Mouse (Mus musculus) heart, adult 8-10 months (tissue): ENCODE measurements around the gene Tmem54. TPM values are rescaled to one million over a fixed set of nuclear protein-coding genes. Genes with fewer than 3 reads are reported as not detected.

Source experiments
- DNase-seq: peaks from one replicate; pipeline ENCODE4 v3.0.0; 2022; ENCODE audit warnings: low spot score
- total RNA-seq, 4 experiments: library from RNA; stranded (reverse); gene quantifications; 2 replicates each; pipeline ENCODE4 v1.2.4; 2022

The Tmem54 gene
- total RNA-seq, 4 experiments from 2014 or later, result not detected

GRCm38 (mm10) chr4:129129387-129129786, 24.0 kb downstream of the Tmem54 start:
- no peak for DNase-seq

GRCm38 (mm10) chr4:129130149-129130548, 24.8 kb downstream of the Tmem54 start:
- DNase-seq, result no peak

GRCm38 (mm10) chr4:129130755-129131303, 25.5 kb downstream of the Tmem54 start:
- DNase-seq, result no peak

- peak; percentile 66 for DNase-seq
Observed at GRCm38 (mm10) chr4:129134799-129135585, 29.6 kb downstream of the Tmem54 start.

- no peak for DNase-seq
Observed at GRCm38 (mm10) chr4:129135637-129136036, 30.3 kb downstream of the Tmem54 start.

GRCm38 (mm10) chr4:129136189-129136578, 30.8 kb downstream of the Tmem54 start:
- DNase-seq, result no peak

DNA sequence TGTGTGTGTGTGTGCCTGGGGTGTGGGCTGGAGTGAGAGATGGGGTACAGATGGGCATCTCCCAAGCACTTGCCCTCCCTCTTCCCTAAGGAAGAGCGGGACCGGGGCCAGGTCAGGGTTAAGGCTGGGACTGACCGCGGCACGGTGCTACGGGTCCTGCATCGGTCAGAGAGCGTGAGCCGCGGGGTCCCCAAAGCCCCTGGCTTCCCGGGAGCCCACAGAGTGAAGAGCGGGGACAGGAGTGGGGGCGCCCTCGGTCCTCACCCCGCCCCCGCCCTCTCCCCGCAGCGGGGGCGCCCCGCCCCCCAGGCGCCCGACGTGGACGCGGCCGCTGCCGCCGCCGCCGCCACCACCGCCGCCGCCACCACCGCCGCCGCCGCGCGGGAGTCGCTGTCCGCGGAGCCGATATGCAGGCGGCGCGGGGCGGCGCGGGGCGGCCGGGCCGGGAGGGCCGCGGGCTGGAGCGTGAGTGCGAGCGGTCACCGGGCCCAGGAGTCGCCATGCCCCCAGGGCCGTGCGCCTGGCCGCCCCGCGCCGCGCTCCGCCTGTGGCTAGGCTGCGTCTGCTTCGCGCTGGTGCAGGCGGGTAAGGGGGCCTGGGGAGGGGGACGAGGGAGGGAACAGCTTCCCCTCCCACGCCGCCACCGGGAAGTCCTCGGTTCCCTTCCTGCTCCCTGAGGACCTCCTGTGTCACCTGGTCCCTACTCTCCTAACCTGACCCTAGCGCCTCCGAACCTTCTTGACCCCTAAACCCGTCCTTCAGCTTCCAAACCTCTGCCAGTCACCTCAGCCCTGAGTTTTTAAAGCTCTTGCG, 31.4 kb downstream of the Tmem54 start, which contains the start of gene Fndc5:
Gene Fndc5, plus strand, starts transcription at position 421 of the 813 bp plus-strand sequence.
- no peak for DNase-seq

DNA sequence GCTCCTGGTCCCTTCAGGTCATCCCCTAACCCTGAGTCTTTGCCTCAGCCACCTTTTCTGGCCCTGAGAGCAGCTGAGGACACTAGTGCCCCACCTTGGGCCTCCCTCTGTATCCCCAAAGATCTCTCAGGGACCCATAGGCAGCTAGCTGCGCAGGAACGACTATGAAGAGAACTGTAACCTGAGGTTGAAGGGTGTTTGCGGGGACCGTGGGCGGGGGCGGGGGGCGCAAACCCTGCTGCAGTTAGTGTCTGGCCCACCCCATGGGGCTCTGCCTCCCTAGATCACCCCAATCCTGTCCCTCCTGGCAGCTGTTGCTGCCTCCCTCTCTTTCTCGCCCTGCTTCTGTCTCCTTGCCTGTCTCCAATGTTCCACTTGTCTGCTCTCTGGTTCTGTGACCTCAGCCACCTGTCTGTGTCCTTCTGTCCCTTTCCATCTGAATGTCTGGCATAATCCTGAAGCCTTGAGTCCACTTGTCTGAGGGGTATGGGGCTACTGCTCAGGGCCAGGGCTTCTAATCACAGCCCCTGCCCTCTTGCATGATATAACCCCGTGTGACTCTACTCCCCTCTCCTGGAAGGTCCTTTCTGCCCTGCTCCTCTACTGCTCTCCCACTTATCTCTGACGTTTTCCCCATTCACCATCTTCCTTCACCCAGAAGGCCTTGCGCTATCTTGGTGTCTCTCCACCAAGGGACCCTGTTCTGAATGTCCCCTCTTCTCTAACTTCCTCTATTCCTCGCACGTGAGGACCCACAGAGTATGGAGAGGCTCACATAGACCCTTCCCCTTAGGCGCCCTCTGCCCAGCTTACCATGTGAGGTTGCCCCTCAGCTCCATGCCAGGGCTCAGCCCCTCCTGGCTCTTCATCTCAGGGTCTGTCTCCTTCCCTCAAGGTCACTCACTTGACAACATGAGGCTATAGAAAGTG, 32.3 kb downstream of the Tmem54 start:
- no peak for DNase-seq

- no peak for DNase-seq
Observed at GRCm38 (mm10) chr4:129139642-129140041, 34.3 kb downstream of the Tmem54 start.

- no peak for DNase-seq
Observed at GRCm38 (mm10) chr4:129140808-129141207, 35.5 kb downstream of the Tmem54 start.

DNA sequence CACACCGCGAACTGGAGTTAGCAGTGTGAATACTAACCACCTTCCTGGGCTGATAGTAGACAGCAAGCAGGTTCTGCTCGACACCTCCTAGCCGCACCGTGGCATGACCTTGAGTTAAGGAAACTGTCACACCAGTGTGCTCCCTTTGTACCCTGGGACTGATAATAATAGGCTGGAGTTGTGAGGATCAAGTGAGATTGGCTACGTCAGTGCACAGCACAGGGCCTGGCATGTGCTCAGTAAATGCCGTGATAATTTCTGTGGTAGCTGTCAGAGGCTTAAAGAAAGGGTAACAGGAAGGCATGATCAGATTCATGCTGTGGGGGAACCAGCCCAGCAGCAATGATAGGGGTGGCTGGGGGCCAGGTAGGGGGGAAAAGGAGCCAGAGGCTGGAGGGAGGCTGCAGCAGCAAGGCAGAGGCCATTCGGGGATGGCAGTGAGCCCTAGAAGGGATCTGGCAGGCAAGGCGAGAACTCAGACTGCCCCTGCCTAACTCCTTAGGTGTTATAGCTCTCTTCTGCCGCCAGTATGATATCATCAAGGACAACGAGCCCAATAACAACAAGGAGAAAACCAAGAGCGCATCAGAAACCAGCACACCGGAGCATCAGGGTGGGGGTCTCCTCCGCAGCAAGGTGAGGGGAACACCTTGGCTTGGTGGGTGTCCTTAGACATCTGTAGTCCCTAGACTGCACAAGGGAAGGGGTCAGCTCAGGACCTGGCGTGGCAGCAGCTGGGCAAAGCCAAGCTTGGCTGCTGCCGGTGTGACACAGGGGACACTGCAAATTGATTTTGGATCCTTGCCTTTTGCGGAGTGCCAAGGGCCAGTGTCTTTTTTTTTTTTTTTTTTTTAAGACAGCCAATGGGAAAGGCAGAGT, 36.5 kb downstream of the Tmem54 start:
- peak; percentile 53 for DNase-seq

DNA sequence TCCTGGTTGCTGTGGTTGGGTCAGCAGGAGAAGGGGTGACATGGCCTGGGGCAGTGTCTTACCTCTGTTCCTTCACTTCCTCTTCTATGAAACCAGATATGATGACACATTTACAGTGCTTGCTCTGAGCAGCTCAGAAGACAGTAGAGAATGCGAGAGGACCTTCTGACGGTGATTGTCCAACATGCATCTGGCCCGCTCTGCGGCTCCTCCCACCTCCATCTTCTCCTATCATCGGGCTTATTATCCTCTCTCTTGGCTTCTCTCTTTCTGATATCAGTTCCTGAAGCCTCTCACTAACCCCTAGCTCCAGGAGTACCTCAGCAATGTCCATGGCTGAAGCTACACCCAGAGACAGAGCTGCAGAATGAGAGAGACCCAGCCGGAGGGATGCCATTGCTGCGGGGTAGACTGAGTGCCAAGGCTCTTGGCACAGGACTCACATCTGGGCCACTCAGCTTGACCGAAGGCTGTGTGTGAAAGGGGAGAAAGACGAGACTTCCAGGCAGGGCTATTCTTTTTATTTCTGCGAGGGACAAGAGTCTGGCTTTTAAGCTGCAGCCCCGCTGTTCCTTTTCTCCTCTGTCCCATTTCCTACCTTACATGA, 37.2 kb downstream of the Tmem54 start:
- DNase-seq, result no peak

DNA sequence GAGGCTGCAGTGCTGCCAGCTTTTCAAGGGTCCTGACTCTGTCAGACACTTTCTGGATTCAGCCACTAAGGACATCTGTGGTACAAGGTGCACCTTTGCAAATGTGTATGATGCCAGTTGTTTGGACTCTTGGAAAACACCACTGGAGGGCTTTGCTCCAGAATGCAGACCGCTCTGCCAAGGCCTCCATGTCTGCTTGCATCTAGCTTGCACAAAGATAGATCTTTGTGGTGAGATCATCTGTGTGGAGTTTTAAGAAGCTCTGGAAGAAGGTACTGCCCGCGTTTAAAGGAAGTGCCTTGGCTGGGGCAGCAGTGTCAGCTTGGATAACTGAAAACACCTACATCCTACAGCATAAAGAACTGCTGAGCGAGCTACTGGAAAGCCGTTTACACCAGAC, 38.2 kb downstream of the Tmem54 start:
- no peak for DNase-seq

DNA sequence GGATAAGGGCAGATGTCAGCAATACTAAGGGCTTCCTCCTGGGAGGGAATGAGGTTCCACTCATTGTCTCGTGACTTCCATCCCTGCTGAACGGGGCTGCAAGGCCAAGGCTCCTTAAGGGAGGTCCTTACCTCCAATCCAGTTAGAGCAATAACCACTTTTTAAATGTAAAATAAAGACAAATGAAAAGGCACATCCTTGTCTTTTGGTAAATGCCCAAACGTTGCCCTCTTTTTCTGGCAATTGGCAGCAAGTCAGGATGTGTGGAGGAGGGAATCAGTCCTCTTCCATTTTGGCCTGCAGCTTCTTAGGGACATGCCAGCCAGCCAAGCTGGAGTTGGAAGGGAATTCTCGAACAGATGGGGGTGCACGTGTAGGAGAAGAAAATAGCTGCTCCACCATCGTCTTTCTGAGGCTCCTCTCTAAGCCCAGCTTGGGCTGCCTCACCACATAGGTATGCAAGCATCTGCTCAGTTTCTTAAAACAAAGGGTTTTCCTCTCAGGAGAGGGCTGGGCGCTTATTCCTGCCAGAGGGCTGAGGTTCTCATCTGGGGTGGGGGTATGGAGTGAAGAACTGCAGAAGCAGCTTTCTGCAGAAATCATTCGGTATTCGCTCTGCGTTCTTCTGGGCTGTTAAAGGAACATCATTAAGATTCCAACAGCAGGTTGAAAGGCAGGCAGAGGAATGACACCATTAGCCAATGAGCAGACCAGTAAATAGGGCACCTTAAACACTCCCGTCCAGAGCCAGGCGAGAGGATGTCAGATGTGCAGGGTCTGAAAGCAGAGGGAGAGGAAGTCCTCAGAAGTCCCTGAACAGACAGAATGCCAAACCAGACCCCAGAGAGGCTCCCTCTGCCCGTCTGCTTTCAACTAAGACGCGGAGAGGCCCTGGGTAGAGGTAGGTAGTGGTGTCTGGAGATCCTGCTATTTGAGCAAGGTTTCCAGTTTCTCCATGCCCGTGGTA, 39.3 kb downstream of the Tmem54 start:
- no peak for DNase-seq

- no peak for DNase-seq
Observed at GRCm38 (mm10) chr4:129145411-129145810, 40.1 kb downstream of the Tmem54 start.

DNA sequence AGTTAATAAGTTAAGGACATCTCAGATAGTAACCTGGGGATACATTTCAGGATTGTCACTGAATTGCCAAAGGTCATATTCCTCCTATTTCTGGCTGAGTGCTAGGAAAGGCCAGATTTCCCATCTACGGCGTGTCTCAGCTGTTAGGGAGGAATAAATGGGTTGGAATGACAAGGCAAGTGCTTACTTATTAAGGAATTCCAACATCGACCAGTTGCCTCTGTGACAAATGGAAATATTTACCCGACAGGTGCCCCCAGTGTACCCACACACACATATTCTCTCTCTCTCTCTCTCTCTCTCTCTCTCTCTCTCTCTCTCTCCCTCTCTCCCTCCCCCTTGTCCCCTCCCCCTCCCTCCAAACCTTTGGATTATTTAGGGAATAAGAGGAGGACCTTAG, 40.6 kb downstream of the Tmem54 start:
- no peak for DNase-seq

- no peak for DNase-seq
Observed at GRCm38 (mm10) chr4:129146392-129146791, 41.0 kb downstream of the Tmem54 start.

- DNase-seq, result no peak
Observed at GRCm38 (mm10) chr4:129147552-129148103, 42.3 kb downstream of the Tmem54 start.
